Mouse (Mus musculus) thymus, adult 2 months (tissue): Measurements from ENCODE around the gene Cox10. TPM values are rescaled to one million over a fixed set of nuclear protein-coding genes. Genes with fewer than 3 reads are reported as not detected.

Source experiments
- DNase-seq: peaks from one replicate; pipeline ENCODE4 v3.0.0; 2021
- H3K27ac ChIP-seq: fragments of 200-500 bp; 2 replicates; pipeline ENCODE4 v1.5.1; 2012; ENCODE audit warnings: low read length, control low read depth; ENCODE audit not compliant: control insufficient read depth, insufficient read depth
- H3K27me3 ChIP-seq: fragments of 200-500 bp; 2 replicates; pipeline ENCODE4 v1.6.1; 2012; ENCODE audit warnings: mild to moderate bottlenecking, low read length, moderate library complexity, mixed read lengths; ENCODE audit not compliant: control insufficient read depth, insufficient read depth
- H3K36me3 ChIP-seq: fragments of 200-500 bp; 2 replicates; pipeline ENCODE4 v1.6.1; 2012; ENCODE audit warnings: mild to moderate bottlenecking, low read length, moderate library complexity; ENCODE audit not compliant: control insufficient read depth, insufficient read depth
- H3K4me1 ChIP-seq: fragments of 200-500 bp; replicated peaks from 2 replicates; pipeline ENCODE4 v1.6.1; 2012; ENCODE audit warnings: low read length; ENCODE audit not compliant: control insufficient read depth, insufficient read depth
- H3K4me3 ChIP-seq: fragments of 200-500 bp; 2 replicates; pipeline ENCODE4 v1.5.1; 2012; ENCODE audit warnings: mild to moderate bottlenecking, low read length, control low read depth, moderate library complexity; ENCODE audit not compliant: control insufficient read depth, insufficient read depth
- CTCF ChIP-seq: fragments of 200-500 bp; IDR thresholded peaks from 2 replicates; pipeline ENCODE4 v1.5.1; 2012; ENCODE audit warnings: mild to moderate bottlenecking, control low read depth, low read length, moderate library complexity, borderline replicate concordance; ENCODE audit not compliant: control insufficient read depth, poor library complexity, insufficient read depth; ENCODE audit errors: extremely low read depth
- POLR2A ChIP-seq: fragments of 200-500 bp; IDR thresholded peaks from 2 replicates; pipeline ENCODE4 v1.6.1; 2012; ENCODE audit warnings: mild to moderate bottlenecking, low read length, control low read depth, moderate library complexity; ENCODE audit not compliant: control insufficient read depth, poor library complexity, insufficient read depth; ENCODE audit errors: extremely low read depth
- WGBS: fragments of 180-500 bp; shearing (Covaris S2); methylation state at CpG from one replicate; pipeline ENCODE4 v1.1.7; 2018; 5-methylcytosine and 5-hydroxymethylcytosine counted together
- polyA plus RNA-seq: library from polyadenylated mRNA; depleted of rRNA; stranded (reverse); fragments of >200 nt; gene quantifications from 2 replicates; pipeline ENCODE4 v1.2.3, GENCODE M21; 2012

Gene Cox10
- polyA plus RNA-seq, 1 experiment = 20.2 TPM

DNA sequence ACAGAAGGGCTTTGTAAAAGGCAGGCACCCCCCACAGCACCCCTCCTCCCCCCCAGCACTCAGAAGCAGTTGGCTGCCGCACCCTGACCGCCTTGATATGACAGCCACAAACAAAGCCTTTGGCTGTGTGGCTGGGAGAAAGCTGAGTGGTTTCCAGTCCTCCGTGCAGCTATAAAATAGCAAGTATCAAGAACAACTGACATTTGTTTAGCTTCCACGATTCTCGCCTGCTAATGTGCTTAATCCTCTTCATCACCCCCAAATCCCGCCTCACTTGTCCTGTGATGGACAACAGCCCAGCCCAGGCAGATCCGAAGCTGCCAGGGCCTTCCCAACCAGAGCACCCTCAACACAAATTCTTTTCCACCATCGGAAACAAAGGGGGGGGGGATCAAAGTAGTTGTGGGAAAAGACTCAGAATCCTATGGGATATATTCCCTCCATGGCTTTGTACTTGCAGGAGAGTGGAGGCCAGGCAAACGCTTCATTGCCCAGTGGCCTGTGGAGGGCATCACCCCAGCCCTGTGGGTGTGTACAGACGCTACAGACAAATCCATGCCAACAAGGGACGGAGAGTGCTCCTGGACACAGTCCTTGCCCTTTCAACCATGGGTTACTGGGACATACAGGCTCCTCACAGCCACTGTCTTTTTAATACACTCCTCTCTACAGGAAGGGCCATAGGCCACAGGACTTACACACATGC, 109.9 kb downstream of the Cox10 start:
- H3K36me3 ChIP-seq = no peaks in the 10 kb centered on the region
- no peak for TF ChIP-seq CTCF
- TF ChIP-seq POLR2A = no peak
- 95% methylated on average over 11 of the region's 11 CpGs for WGBS
- no peak for DNase-seq
- no peaks in the 10 kb centered on the region for H3K27me3 ChIP-seq
- H3K4me3 ChIP-seq = no peak overlapping the region
- no peak overlapping the region for H3K27ac ChIP-seq
- H3K4me1 ChIP-seq = no peaks in the 10 kb centered on the region

DNA sequence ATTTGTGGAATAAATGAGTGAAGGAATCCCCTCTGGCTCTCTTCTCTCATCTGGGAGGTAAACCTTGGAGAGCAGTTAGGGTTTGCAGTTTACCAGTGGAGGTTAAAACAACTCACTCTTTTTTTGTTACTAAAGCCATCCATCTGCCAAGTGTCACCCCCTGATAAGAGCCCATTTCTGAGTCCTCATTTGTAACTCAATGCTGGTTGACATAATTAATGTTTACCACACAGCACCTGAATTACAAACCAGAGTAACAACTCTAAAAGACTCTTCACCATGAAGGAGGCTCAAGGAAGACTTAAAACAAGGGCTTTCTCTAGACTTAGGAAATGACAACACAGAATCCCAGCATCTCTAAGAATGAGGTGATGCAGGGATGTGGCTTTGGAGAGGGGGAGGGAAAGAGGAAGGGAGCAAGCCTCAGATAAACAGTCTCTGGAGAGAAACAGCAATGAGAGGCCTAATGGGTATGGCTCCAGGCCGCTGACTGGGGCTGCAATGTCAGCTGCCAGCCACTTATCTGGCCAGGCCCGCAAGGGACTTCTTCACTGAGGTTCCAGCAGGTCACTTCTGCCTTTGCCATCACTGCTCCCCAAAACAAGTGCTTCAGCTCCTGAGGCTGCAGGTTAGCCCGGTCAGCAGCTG, 110.8 kb downstream of the Cox10 start:
- no peaks in the 10 kb centered on the region for H3K4me1 ChIP-seq
- no peaks in the 10 kb centered on the region for H3K27me3 ChIP-seq
- DNase-seq = no peak
- WGBS = 96% methylated on average over 3 of the region's 3 CpGs
- H3K36me3 ChIP-seq = no peaks in the 10 kb centered on the region
- no peak overlapping the region for H3K27ac ChIP-seq
- TF ChIP-seq POLR2A (no peak), CTCF (no peak)
- H3K4me3 ChIP-seq = no peak overlapping the region

DNA sequence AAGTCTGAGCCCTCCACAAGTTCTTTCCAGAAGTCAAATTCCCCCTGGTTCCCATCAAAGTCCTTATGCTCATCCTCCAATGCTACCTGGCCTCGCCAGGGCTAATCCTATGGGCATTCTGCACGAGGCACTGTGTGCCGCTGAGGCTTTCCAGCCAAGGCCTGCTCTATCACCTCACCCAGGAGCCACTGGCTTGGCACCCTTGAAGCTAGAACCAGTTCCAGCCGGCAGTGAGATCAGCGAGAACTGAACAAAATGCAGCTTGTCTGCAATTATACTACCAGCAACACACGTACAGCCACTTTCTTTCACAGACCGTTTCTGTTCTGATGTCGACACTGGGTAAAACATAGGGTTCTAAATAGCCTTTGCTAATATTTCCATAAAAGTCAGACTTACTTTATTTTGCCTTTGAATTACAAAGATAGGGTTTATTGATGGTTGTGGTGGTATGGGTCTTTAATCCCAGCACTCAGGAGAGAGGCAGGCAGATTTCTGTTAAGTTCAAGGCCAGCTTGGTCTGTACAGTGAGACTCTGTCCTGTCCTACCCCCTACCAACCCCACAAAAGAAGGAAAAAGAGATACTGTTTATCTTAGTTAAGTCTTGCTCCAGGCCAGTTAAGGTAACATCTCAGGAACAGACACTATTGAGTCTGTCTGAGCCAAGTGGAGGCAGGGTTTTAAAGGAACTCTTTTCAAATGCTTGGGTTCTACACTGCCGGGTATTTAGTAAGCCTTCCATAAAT, 111.5 kb downstream of the Cox10 start:
- Histone ChIP-seq H3K4me1 (no peaks in the 10 kb centered on the region), H3K4me3 (no peak overlapping the region), H3K36me3 (no peaks in the 10 kb centered on the region), H3K27me3 (no peaks in the 10 kb centered on the region), H3K27ac (no peak overlapping the region)
- no peak for TF ChIP-seq CTCF
- TF ChIP-seq POLR2A = no peak
- WGBS = 98% methylated on average over 9 of the region's 9 CpGs
- DNase-seq = no peak

DNA sequence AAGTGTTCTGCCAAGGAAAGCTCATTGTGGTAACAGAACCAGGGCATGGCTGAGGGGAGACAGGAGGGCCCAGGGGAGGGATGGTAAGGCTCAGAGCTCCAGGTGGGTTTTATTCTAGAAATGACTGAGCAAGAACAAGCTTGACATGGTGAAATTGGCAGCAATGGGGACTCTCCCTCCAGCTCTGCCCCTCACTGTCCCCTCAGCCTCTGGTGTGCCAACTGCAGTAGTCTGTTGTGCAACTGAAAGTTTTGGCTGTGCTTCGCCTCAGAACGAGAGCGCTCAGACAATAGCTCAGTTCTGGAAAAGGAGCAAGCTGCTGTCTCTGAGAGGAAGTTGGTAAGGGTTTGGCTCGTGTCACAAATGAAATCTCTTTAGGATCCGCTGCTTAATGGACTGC, 113.8 kb downstream of the Cox10 start:
- no peaks in the 10 kb centered on the region for H3K27me3 ChIP-seq
- no peaks in the 10 kb centered on the region for H3K4me1 ChIP-seq
- H3K27ac ChIP-seq = no peak overlapping the region
- no peak for DNase-seq
- 72% methylated on average over 5 of the region's 5 CpGs for WGBS
- H3K36me3 ChIP-seq = no peaks in the 10 kb centered on the region
- TF ChIP-seq POLR2A (no peak), CTCF (no peak)
- no peak overlapping the region for H3K4me3 ChIP-seq

DNA sequence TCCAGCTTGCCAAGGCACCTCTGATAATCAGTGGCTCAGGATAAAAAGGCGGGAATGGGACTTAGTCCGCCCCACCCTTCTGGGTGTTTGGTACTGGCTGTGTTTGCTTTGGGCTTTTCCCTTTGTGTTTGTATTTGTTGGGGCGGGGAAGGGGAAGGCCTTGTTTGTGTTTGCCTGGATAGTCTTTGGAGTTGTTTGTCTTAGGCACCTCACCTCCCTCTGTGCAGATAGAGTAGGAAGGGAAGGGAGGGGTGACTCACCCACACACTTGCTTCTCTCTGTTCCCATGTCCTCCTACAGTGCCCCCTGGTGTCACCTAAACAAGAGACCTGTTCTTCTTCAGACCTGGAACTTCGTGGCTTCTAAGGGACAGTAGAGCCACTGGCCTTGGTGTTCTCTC, 122.1 kb downstream of the Cox10 start:
- DNase-seq = peak; percentile 28
- Histone ChIP-seq H3K4me1 (no peaks in the 10 kb centered on the region), H3K4me3 (no peak overlapping the region), H3K27me3 (no peaks in the 10 kb centered on the region), H3K27ac (no peak overlapping the region), H3K36me3 (no peaks in the 10 kb centered on the region)
- TF ChIP-seq CTCF = no peak
- no peak for TF ChIP-seq POLR2A
- WGBS = 64% methylated on average over 4 of the region's 4 CpGs

DNA sequence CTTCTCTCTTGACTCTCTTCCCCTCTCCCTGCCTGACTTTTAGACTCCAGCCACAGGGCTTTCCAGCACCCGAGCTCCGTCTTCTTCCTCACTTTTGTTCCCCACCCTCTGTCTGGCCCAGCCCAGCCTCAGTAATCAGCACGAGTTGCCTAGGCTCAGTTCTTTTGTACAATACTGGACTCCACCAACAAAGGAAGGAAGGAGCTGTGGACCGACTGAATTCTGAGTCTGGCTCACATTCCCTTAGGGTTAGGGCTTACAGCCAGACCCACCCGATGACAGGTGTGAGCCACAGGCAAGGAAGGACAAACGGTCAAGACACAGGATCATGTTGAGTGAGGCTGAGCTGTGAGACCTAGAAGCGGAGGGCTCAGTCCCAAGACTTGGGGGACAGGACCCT, 122.5 kb downstream of the Cox10 start:
- TF ChIP-seq POLR2A (no peak), CTCF (no peak)
- H3K4me1 ChIP-seq = no peaks in the 10 kb centered on the region
- no peaks in the 10 kb centered on the region for H3K27me3 ChIP-seq
- no peaks in the 10 kb centered on the region for H3K36me3 ChIP-seq
- 60% methylated on average over 7 of the region's 7 CpGs for WGBS
- no peak overlapping the region for H3K27ac ChIP-seq
- H3K4me3 ChIP-seq = no peak overlapping the region
- DNase-seq = no peak
